ENCODE assay signal across 8 mouse cellular contexts in genomic region chr15:86058394-86058915, GRCm38 (mm10). TPM values are rescaled to one million over a fixed set of nuclear protein-coding genes. Genes with fewer than 3 reads are reported as not detected.
DNase-seq lines count a peak whose midpoint lies in the region; ATAC-seq lines count a peak whose summit lies in the region.

No protein-coding gene starts in this region.

- H3K9ac ChIP-seq in heart, embryonic 13.5 days: peak overlapping the region; percentile 98
- peak overlapping the region; percentile 97 for H3K9ac ChIP-seq in liver, embryonic 12.5 days
- H3K9ac ChIP-seq in stomach, embryonic 15.5 days: peak overlapping the region; percentile 72

- peak overlapping the region; percentile 93 for H3K4me3 ChIP-seq in brown adipose tissue, adult 24 weeks (ENCODE audit: insufficient read depth, low read depth, low read length)
- H3K4me3 ChIP-seq in heart, embryonic 13.5 days: peak overlapping the region; percentile 93
- peak overlapping the region; percentile 90 for H3K4me3 ChIP-seq in liver, embryonic 12.5 days
- peak overlapping the region; percentile 76 for H3K4me3 ChIP-seq in stomach, embryonic 15.5 days (replicated peaks)

- H3K27me3 ChIP-seq in heart, embryonic 13.5 days (replicated peaks): peaks cover 4% of the 10 kb centered on the region; the same call in 1 of the 2 replicates
- H3K27me3 ChIP-seq in liver, embryonic 12.5 days (replicated peaks): 0 out of 2 replicates have a peak, but pooled peaks cover 4% of the 10 kb centered on the region
- H3K27me3 ChIP-seq in stomach, embryonic 15.5 days (replicated peaks): no peaks in the 10 kb centered on the region

- peak; percentile 93 for DNase-seq in CD4-positive, CD25-positive, alpha-beta regulatory T cell, adult 2 months (ENCODE audit: low read depth, low spot score)
- peak; percentile 60 for DNase-seq in fibroblast of lung, adult 2 months (ENCODE audit: low read depth)
- peak; percentile 93 for DNase-seq in kidney, postnatal 10 days
- DNase-seq in neural tube, embryonic 10.5 days (ENCODE audit: extremely low spot score, low spot score): peak; percentile 84

- peak overlapping the region; percentile 67 for H3K27ac ChIP-seq in brown adipose tissue, adult 24 weeks (replicated peaks; ENCODE audit: low read depth, low read length)
- peak overlapping the region; percentile 75 for H3K27ac ChIP-seq in heart, embryonic 13.5 days (replicated peaks)
- H3K27ac ChIP-seq in liver, embryonic 12.5 days: peak overlapping the region; percentile 92
- H3K27ac ChIP-seq in stomach, embryonic 15.5 days: peak overlapping the region; percentile 59

- WGBS in heart, embryonic 13.5 days: under 1% methylated on average over 38 of the region's 70 CpGs
- whole genome bisulfite sequencing in liver, embryonic 12.5 days (ENCODE audit: insufficient replicate concordance): under 1% methylated on average over 53 of the region's 70 CpGs
- under 1% methylated on average over 59 of the region's 70 CpGs for WGBS in stomach, embryonic 15.5 days

- H3K36me3 ChIP-seq in heart, embryonic 13.5 days: no peaks in the 10 kb centered on the region
- no peaks in the 10 kb centered on the region; the same call in 1 of the 2 replicates for H3K36me3 ChIP-seq in liver, embryonic 12.5 days
- H3K36me3 ChIP-seq in stomach, embryonic 15.5 days: no peaks in the 10 kb centered on the region

- H3K9me3 ChIP-seq in heart, embryonic 13.5 days: no peaks in the 10 kb centered on the region
- H3K9me3 ChIP-seq in liver, embryonic 12.5 days (replicated peaks): no peaks in the 10 kb centered on the region
- no peaks in the 10 kb centered on the region for H3K9me3 ChIP-seq in stomach, embryonic 15.5 days

- H3K4me1 ChIP-seq in brown adipose tissue, adult 24 weeks (ENCODE audit: control insufficient read depth, insufficient read depth, insufficient read length, low read length): peaks cover 25% of the 10 kb centered on the region
- H3K4me1 ChIP-seq in heart, embryonic 13.5 days: peaks cover 57% of the 10 kb centered on the region
- peaks cover 94% of the 10 kb centered on the region for H3K4me1 ChIP-seq in liver, embryonic 12.5 days
- peaks cover 41% of the 10 kb centered on the region for H3K4me1 ChIP-seq in stomach, embryonic 15.5 days

- H3K4me2 ChIP-seq in heart, embryonic 13.5 days: peak overlapping the region; percentile 95
- peak overlapping the region; percentile 97 for H3K4me2 ChIP-seq in liver, embryonic 12.5 days
- peak overlapping the region; percentile 97 for H3K4me2 ChIP-seq in stomach, embryonic 15.5 days

- ATAC-seq in heart, embryonic 13.5 days (ENCODE audit: extremely low read depth, insufficient number of reproducible peaks, low FRiP score, low TSS enrichment): peak; percentile 47
- ATAC-seq in liver, embryonic 12.5 days: peak; percentile 77
- peak; percentile 74 for ATAC-seq in stomach, embryonic 15.5 days (ENCODE audit: insufficient read depth, low FRiP score, low read depth)

RNA-seq across cellular contexts. Expression of gene Gramd4, which starts 1.0 kb away (rescaled TPM):
- 12.1 and 13.5 TPM in 2 replicates for polyA plus RNA-seq in brown adipose tissue, adult 24 weeks (2012; ENCODE audit: insufficient read depth, insufficient read length, missing spikeins)
- polyA plus RNA-seq in heart, embryonic 13.5 days (2015; fragmentation: Nextera tagmentation; extraction: Ambion mirVana): 11.9 and 12.2 TPM in 2 replicates
- polyA plus RNA-seq in liver, embryonic 12.5 days (2016; fragmentation: Nextera tagmentation; extraction: Ambion mirVana): 14.4 and 15.1 TPM in 2 replicates
- polyA plus RNA-seq in stomach, embryonic 15.5 days (2015; fragmentation: Nextera tagmentation; extraction: Ambion mirVana): 13.8 and 15.2 TPM in 2 replicates

RNA-seq across cellular contexts. Expression of gene Celsr1, which starts 24.9 kb away (rescaled TPM):
- 0.20 TPM in 1 of 2 replicates, not detected in the other for polyA plus RNA-seq in brown adipose tissue, adult 24 weeks (2012; ENCODE audit: insufficient read depth, insufficient read length, missing spikeins)
- 1.3 and 1.4 TPM in 2 replicates for polyA plus RNA-seq in heart, embryonic 13.5 days (2015; fragmentation: Nextera tagmentation; extraction: Ambion mirVana)
- polyA plus RNA-seq in liver, embryonic 12.5 days (2016; fragmentation: Nextera tagmentation; extraction: Ambion mirVana): 0.11 and 0.25 TPM in 2 replicates
- polyA plus RNA-seq in stomach, embryonic 15.5 days (2015; fragmentation: Nextera tagmentation; extraction: Ambion mirVana): 3.1 and 3.2 TPM in 2 replicates

Comparison
In these comparisons a context has a peak if more than half of its experiments do, and no peak if none do; other contexts are left out.
1. Peak in every context shown above with its lines: DNase-seq, ATAC-seq, H3K4me3 ChIP-seq and H3K27ac ChIP-seq.